Mouse (Mus musculus) embryonic facial prominence, embryonic 10.5 days (tissue): ENCODE measurements around the gene Epo. TPM values are rescaled to one million over a fixed set of nuclear protein-coding genes. Genes with fewer than 3 reads are reported as not detected.

Experiments
- microRNA-seq: library from miRNA; unstranded; fragments of <30 nt; microRNA quantifications from one replicate; pipeline ENCODE4, GENCODE M21; 2017
- polyA plus RNA-seq: library from polyadenylated mRNA; unstranded; fragments of >200 nt; fragmentation: Nextera tagmentation; extraction: Ambion mirVana; gene quantifications from 2 replicates; pipeline ENCODE4 v1.2.1, GENCODE M21; 2016

Gene Epo
- polyA plus RNA-seq, 1 experiment from 2014 or later: 2.3 TPM

Small RNAs within 50 kb of the gene (microRNA-seq; reads per million reads assigned to microRNA genes)
- not detected for gene Mir6418

Other genes with a start within 250 kb of the Epo start
- gene Ache, start 245.7 kb downstream of the Epo start, polyA plus RNA-seq: 3.8 and 4.5 TPM in 2 replicates
- 7.8 and 8.3 TPM in 2 replicates for gene Ufsp1, start 238.6 kb downstream of the Epo start, polyA plus RNA-seq
- 191 and 214 TPM in 2 replicates for gene Srrt, start 225.6 kb downstream of the Epo start, polyA plus RNA-seq
- 73.1 and 76.2 TPM in 2 replicates for gene Trip6, start 218.8 kb downstream of the Epo start, polyA plus RNA-seq
- gene Slc12a9, start 199.6 kb downstream of the Epo start, polyA plus RNA-seq: 12.6 and 13.4 TPM in 2 replicates
- 53.6 and 56.8 TPM in 2 replicates for gene Ephb4, start 183.1 kb downstream of the Epo start, polyA plus RNA-seq
- 0.11 and 0.16 TPM in 2 replicates for gene Zan, start 56.2 kb downstream of the Epo start, polyA plus RNA-seq
- 55.3 and 59.9 TPM in 2 replicates for gene Pop7, start 30.7 kb downstream of the Epo start, polyA plus RNA-seq
- gene Gigyf1, start 14.7 kb downstream of the Epo start, polyA plus RNA-seq: 15.2 and 15.3 TPM in 2 replicates
- 276 and 281 TPM in 2 replicates for gene Gnb2, start 268 bp upstream of the Epo start, polyA plus RNA-seq
- gene Actl6b, start 20.3 kb upstream of the Epo start, polyA plus RNA-seq: 4.5 and 5.4 TPM in 2 replicates
- gene Tfr2, start 36.6 kb upstream of the Epo start, polyA plus RNA-seq: 1.7 and 2.2 TPM in 2 replicates
- gene Mospd3, start 67.8 kb upstream of the Epo start, polyA plus RNA-seq: 15.9 and 17.2 TPM in 2 replicates
- gene Pcolce, start 80.5 kb upstream of the Epo start, polyA plus RNA-seq: 122 and 128 TPM in 2 replicates
- 0.17 and 0.36 TPM in 2 replicates for gene Fbxo24, start 95.8 kb upstream of the Epo start, polyA plus RNA-seq
- 36.7 and 46.5 TPM in 2 replicates for gene Lrch4, start 95.9 kb upstream of the Epo start, polyA plus RNA-seq
- 14.2 and 14.6 TPM in 2 replicates for gene Gm20605, start 95.9 kb upstream of the Epo start, polyA plus RNA-seq
- gene Sap25, start 108.1 kb upstream of the Epo start, polyA plus RNA-seq: 9.0 and 9.2 TPM in 2 replicates
- gene Irs3, start 112.5 kb upstream of the Epo start, polyA plus RNA-seq: 0.16 and 0.34 TPM in 2 replicates
- 21.3 and 23.0 TPM in 2 replicates for gene Agfg2, start 151.5 kb upstream of the Epo start, polyA plus RNA-seq
- 3.0 and 3.6 TPM in 2 replicates for gene Nyap1, start 208.4 kb upstream of the Epo start, polyA plus RNA-seq
- 89.8 and 94.3 TPM in 2 replicates for gene Tsc22d4, start 212.5 kb upstream of the Epo start, polyA plus RNA-seq
- gene Ppp1r35, start 245.6 kb upstream of the Epo start, polyA plus RNA-seq: 47.9 and 49.1 TPM in 2 replicates